Mouse (Mus musculus): Measurements from ENCODE around the gene Acox3. TPM values are rescaled to one million over a fixed set of nuclear protein-coding genes. Genes with fewer than 3 reads are reported as not detected.

The Acox3 gene
- 59.1 TPM for total RNA-seq (2023)

GRCm38 (mm10) chr5:35582445-35583220, at the start of gene Acox3:
Acox3 (plus strand) TSS chr5:35583040.

GRCm38 (mm10) chr5:35574653-35575599, 7.9 kb upstream of the Acox3 start, which contains the start of gene Trmt44:
Trmt44 (minus strand) TSS chr5:35575070.

Other genes starting within 250 kb of the Acox3 start
- gene Hmx1, start 193.9 kb upstream of the Acox3 start, total RNA-seq (2023), result not detected
- not detected for gene Cpz, start 57.3 kb upstream of the Acox3 start, total RNA-seq (2023)
- gene Trmt44, start 8.0 kb upstream of the Acox3 start, total RNA-seq (2023), result 8.4 TPM
- gene Htra3, start 96.7 kb downstream of the Acox3 start, total RNA-seq (2023), result not detected
- 5.0 TPM for gene Sh3tc1, start 156.9 kb downstream of the Acox3 start, total RNA-seq (2023)
- 2.0 TPM for gene Ablim2, start 174.8 kb downstream of the Acox3 start, total RNA-seq (2023)